Mouse (Mus musculus) midbrain, embryonic 12.5 days (tissue): Measurements from ENCODE around the gene Entpd7. TPM values are rescaled to one million over a fixed set of nuclear protein-coding genes. Genes with fewer than 3 reads are reported as not detected.

Experiments used
- ATAC-seq: fragments of 200-750 bp; cut with Nextera tagmentation; 2 replicates; pipeline ENCODE4 v1.8.0; 2017; ENCODE audit warnings: low read depth, moderate TSS enrichment, moderate library complexity; ENCODE audit not compliant: low FRiP score
- H3K27ac ChIP-seq: fragments of 300-500 bp; sonication (generic); replicated peaks from 2 replicates; pipeline ENCODE4 v1.5.1; 2016; ENCODE audit warnings: mild to moderate bottlenecking
- H3K27me3 ChIP-seq: fragments of 300-500 bp; sonication (generic); 2 replicates; pipeline ENCODE4 v1.6.1; 2016; ENCODE audit warnings: mild to moderate bottlenecking
- H3K36me3 ChIP-seq: fragments of 300-500 bp; sonication (generic); 2 replicates; pipeline ENCODE4 v1.6.1; 2016
- H3K4me1 ChIP-seq: fragments of 300-500 bp; sonication (generic); 2 replicates; pipeline ENCODE4 v1.6.1; 2016
- H3K4me2 ChIP-seq: fragments of 300-500 bp; sonication (generic); replicated peaks from 2 replicates; pipeline ENCODE4 v1.6.1; 2016; ENCODE audit warnings: mild to moderate bottlenecking, moderate library complexity
- H3K4me3 ChIP-seq: fragments of 300-500 bp; sonication (generic); 2 replicates; pipeline ENCODE4 v1.5.1; 2016; ENCODE audit warnings: mild to moderate bottlenecking
- H3K9ac ChIP-seq: fragments of 300-500 bp; sonication (generic); replicated peaks from 2 replicates; pipeline ENCODE4 v1.6.1; 2016; ENCODE audit warnings: mild to moderate bottlenecking, moderate library complexity
- H3K9me3 ChIP-seq: fragments of 300-500 bp; sonication (generic); 2 replicates; pipeline ENCODE4 v1.6.1; 2016; ENCODE audit warnings: mild to moderate bottlenecking
- WGBS: fragments of 180-500 bp; shearing (Covaris S2); methylation state at CpG from one replicate; pipeline ENCODE4 v1.1.7; 2016; 5-methylcytosine and 5-hydroxymethylcytosine counted together
- polyA plus RNA-seq: library from polyadenylated mRNA; unstranded; fragments of >200 nt; fragmentation: Nextera tagmentation; extraction: Ambion mirVana; gene quantifications from 2 replicates; pipeline ENCODE4 v1.2.1, GENCODE M21; 2016

The Entpd7 gene
- polyA plus RNA-seq, 1 experiment from 2014 or later: 9.7 TPM

- Histone ChIP-seq H3K27me3 (0 out of 2 replicates have a peak, but pooled peaks cover 5% of the 10 kb centered on the region), H3K9me3 (no peaks in the 10 kb centered on the region), H3K4me1 (peaks cover 22% of the 10 kb centered on the region), H3K4me3 (peak overlapping the region; percentile 83), H3K4me2 (peak overlapping the region; percentile 89), H3K27ac (peak overlapping the region; percentile 94), H3K9ac (peak overlapping the region; percentile 65), H3K36me3 (no peaks in the 10 kb centered on the region)
- 2% methylated on average over 43 of the region's 43 CpGs for WGBS
- 0 out of 2 replicates have a peak, but pooled peaks have one; percentile 0 for ATAC-seq
These were observed 13.7 kb upstream of the Entpd7 start for GRCm38 (mm10) chr19:43675525-43676400.

GRCm38 (mm10) chr19:43678467-43679003, 10.9 kb upstream of the Entpd7 start:
- no peak overlapping the region for H3K27ac ChIP-seq
- no peak overlapping the region for H3K9ac ChIP-seq
- H3K4me3 ChIP-seq: no peak overlapping the region
- H3K4me1 ChIP-seq: peaks cover 13% of the 10 kb centered on the region
- no peak for ATAC-seq
- no peak overlapping the region for H3K4me2 ChIP-seq
- WGBS: 86% methylated on average over 8 of the region's 8 CpGs
- 0 out of 2 replicates have a peak, but pooled peaks cover 5% of the 10 kb centered on the region for H3K27me3 ChIP-seq
- no peaks in the 10 kb centered on the region for H3K36me3 ChIP-seq
- no peaks in the 10 kb centered on the region for H3K9me3 ChIP-seq

DNA sequence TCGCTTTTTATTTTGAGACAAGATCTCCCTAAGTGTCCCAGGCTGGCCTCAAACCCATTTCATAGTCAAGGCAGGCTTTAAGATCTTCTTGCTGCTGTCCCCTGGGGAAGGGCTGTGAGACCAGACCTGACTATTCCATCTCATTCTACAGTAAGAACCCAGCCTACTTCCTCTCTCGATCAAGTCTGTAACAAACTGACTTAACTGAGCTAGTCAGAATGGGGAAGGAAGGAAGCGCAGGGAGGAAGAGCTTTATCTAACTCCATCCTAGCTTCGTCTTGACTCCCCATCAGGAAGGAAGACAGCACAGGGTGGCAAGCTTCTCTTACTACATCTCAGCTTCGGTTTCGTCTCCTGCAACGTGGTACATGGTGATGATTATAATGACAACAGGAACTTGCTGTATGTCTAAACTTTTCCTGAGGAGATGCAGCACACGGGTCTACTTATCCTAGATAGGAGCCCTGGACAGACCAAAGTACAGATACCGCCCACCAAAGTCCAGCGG, 9.9 kb upstream of the Entpd7 start:
- H3K9ac ChIP-seq: no peak overlapping the region
- no peak for ATAC-seq
- H3K9me3 ChIP-seq: no peaks in the 10 kb centered on the region
- 0 out of 2 replicates have a peak, but pooled peaks cover 5% of the 10 kb centered on the region for H3K27me3 ChIP-seq
- WGBS: 83% methylated on average over 10 of the region's 10 CpGs
- peaks cover 9% of the 10 kb centered on the region for H3K4me1 ChIP-seq
- H3K4me3 ChIP-seq: no peak overlapping the region
- H3K4me2 ChIP-seq: no peak overlapping the region
- no peaks in the 10 kb centered on the region for H3K36me3 ChIP-seq
- no peak overlapping the region for H3K27ac ChIP-seq

GRCm38 (mm10) chr19:43681541-43681940, 7.9 kb upstream of the Entpd7 start:
- H3K4me3 ChIP-seq: no peak overlapping the region
- no peaks in the 10 kb centered on the region for H3K9me3 ChIP-seq
- 0 out of 2 replicates have a peak, but pooled peaks cover 4% of the 10 kb centered on the region for H3K27me3 ChIP-seq
- no peak for ATAC-seq
- H3K4me2 ChIP-seq: no peak overlapping the region
- no peak overlapping the region for H3K9ac ChIP-seq
- H3K27ac ChIP-seq: no peak overlapping the region
- peaks cover 2% of the 10 kb centered on the region for H3K4me1 ChIP-seq
- H3K36me3 ChIP-seq: no peaks in the 10 kb centered on the region
- 84% methylated on average over 4 of the region's 4 CpGs for WGBS

DNA sequence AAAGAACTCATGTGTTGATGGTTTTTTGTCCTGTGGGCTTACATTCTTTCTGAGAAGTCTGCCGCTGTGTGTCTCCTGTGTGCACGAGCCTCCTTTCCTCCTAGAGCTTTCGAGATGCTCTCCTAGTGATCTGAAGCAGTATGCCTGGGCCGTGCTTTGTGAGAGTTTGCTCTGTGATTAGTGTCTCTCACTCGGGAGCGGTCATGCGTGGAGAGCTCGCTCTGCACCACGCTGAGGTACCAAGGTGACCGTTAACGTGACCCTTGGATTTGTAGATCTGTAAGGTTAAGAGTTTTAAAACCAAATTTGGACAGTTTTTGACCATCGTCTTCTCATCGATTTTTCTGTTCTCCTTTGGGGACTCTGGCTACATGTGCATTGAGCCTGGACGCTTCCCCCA, 3.3 kb downstream of the Entpd7 start:
- Histone ChIP-seq H3K4me3 (no peak overlapping the region), H3K27me3 (peaks cover 2% of the 10 kb centered on the region; the same call in 1 of the 2 replicates), H3K4me1 (peaks cover 15% of the 10 kb centered on the region), H3K4me2 (no peak overlapping the region), H3K36me3 (peaks cover 7% of the 10 kb centered on the region), H3K9me3 (no peaks in the 10 kb centered on the region), H3K9ac (no peak overlapping the region), H3K27ac (no peak overlapping the region)
- ATAC-seq: no peak
- 48% methylated on average over 14 of the region's 14 CpGs for WGBS

DNA sequence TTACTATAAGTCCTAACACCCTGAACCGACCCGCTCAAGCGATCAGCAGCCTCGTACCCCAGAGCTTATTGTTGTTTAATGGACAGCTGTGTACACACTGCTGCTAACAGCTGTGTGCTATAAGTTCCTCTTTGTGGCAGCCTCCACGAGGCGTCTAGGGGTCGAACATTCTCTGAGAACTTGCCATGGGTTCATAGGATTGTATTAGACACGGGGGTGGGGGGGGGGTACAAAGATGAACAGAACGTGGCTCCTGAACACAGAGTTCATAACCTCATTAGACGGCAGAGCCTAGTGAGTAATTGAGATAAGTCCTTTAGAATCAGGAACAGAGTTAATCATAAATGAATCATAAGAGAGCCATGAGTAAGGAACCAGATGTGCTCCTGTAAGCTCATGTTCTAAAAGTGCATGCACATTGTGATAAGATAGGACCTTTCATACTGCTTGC, 6.1 kb downstream of the Entpd7 start:
- no peak overlapping the region for H3K4me2 ChIP-seq
- no peaks in the 10 kb centered on the region for H3K9me3 ChIP-seq
- ATAC-seq: no peak
- peaks cover 5% of the 10 kb centered on the region; the same call in 1 of the 2 replicates for H3K4me1 ChIP-seq
- peaks cover 15% of the 10 kb centered on the region for H3K36me3 ChIP-seq
- 55% methylated on average over 10 of the region's 10 CpGs for WGBS
- no peak overlapping the region for H3K9ac ChIP-seq
- no peak overlapping the region for H3K27ac ChIP-seq
- no peaks in the 10 kb centered on the region for H3K27me3 ChIP-seq
- no peak overlapping the region for H3K4me3 ChIP-seq

DNA sequence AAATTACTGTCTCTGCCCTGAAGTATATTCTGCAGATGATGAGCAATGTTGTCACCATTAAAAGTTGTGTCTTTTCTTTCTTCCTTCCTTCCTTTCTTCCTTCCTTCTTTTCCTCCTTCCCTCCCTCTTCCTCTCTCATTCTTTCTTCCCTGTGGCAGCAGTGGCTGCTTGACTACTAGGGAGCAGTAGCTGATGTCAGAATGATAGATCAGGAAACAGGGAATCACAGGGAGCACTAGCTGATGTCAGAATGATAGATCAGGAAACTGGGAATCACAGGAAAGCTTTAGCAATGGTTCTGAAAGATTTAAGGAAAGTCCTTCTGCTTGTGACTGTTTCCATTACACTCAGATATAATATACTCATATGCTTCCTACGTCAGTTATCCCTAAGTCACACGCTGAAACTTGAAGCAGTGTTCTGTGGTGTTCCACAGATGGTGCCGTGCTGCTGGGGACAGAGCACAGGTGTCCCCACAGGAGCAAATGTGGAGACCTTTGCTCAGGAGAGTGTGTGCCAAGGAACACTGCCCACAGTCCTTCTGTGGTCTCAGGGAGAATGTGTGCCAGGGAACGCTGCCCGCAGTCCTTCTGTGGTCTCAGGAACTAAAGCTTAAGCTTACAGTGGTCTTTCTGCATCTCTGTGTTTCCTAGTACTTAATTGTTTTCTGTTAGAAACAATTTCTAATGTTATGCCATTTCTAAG, 8.3 kb downstream of the Entpd7 start:
- Histone ChIP-seq H3K4me1 (no peaks in the 10 kb centered on the region), H3K4me3 (no peak overlapping the region), H3K27me3 (no peaks in the 10 kb centered on the region), H3K27ac (no peak overlapping the region), H3K9me3 (no peaks in the 10 kb centered on the region), H3K4me2 (no peak overlapping the region), H3K9ac (no peak overlapping the region), H3K36me3 (peaks cover 22% of the 10 kb centered on the region)
- ATAC-seq: no peak
- WGBS: 92% methylated on average over 5 of the region's 5 CpGs

DNA sequence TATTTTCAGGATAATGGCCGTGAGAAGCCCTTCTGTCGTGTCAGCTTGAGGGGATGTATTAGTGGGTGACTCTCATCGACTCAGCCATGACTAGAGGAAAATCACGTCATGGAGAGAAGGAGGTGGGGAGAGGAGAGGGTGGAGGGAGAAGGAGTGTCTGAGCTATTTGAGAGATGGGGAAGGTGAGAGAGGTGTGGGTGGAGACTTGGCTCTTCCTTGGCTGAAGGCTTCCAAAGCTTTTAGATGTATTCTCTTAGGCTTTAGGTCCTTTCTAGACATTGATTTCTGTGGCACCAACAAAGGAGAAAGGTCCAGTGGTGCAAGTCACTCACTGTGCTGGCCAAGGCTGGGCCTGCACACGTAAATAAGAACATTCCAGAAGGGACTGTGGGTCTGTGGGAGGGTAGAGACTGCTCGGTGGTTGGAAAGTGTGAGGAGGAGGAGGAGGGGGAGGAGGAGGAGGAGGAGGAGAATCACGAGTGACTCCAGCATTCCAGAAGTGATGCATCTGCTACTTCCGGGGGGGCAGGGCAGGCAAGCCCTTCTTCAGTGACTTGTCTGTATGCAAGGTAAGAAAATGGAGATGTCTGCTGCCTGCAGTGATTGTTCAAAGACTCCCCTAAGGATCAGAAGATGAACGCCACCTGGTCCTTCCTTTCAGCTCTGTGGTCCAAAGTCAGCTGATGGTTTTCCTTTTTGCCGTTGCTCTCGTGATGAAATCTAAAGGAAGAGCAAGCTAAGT, 9.7 kb downstream of the Entpd7 start:
- Histone ChIP-seq H3K4me2 (no peak overlapping the region), H3K27me3 (no peaks in the 10 kb centered on the region), H3K9me3 (no peaks in the 10 kb centered on the region), H3K36me3 (peaks cover 27% of the 10 kb centered on the region), H3K27ac (no peak overlapping the region), H3K4me1 (no peaks in the 10 kb centered on the region), H3K9ac (no peak overlapping the region), H3K4me3 (no peak overlapping the region)
- WGBS: 78% methylated on average over 11 of the region's 11 CpGs
- ATAC-seq: no peak

GRCm38 (mm10) chr19:43699763-43700155, 10.3 kb downstream of the Entpd7 start:
- Histone ChIP-seq H3K27me3 (no peaks in the 10 kb centered on the region), H3K36me3 (peaks cover 32% of the 10 kb centered on the region), H3K4me2 (no peak overlapping the region), H3K4me3 (no peak overlapping the region), H3K27ac (no peak overlapping the region), H3K4me1 (no peaks in the 10 kb centered on the region), H3K9ac (no peak overlapping the region), H3K9me3 (no peaks in the 10 kb centered on the region)
- whole genome bisulfite sequencing: 85% methylated on average over 6 of the region's 6 CpGs
- no peak for ATAC-seq

DNA sequence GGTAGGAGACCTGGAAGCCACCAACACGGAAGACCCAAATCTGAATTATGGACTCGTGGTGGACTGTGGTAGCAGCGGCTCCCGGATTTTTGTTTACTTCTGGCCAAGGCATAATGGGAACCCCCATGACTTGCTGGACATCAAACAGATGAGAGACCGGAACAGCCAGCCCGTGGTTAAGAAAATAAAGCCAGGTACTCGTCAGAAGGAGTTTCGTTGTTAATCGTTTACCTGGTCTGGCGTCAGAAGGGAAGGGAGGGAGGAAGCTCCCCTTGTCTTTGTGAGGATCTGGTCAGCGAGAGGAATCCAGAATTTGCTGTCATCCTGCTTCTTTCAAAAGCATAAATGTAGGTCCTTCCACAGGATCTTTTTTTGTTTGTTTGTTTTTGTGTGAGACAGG, 14.7 kb downstream of the Entpd7 start:
- no peak for ATAC-seq
- Histone ChIP-seq H3K4me3 (no peak overlapping the region), H3K9ac (no peak overlapping the region), H3K27ac (no peak overlapping the region), H3K4me2 (no peak overlapping the region), H3K27me3 (no peaks in the 10 kb centered on the region), H3K4me1 (no peaks in the 10 kb centered on the region), H3K9me3 (no peaks in the 10 kb centered on the region), H3K36me3 (peaks cover 70% of the 10 kb centered on the region)
- 90% methylated on average over 11 of the region's 11 CpGs for WGBS

GRCm38 (mm10) chr19:43704787-43705497, 15.5 kb downstream of the Entpd7 start:
- H3K4me1 ChIP-seq: no peaks in the 10 kb centered on the region
- WGBS: 92% methylated on average over 17 of the region's 17 CpGs
- no peak overlapping the region for H3K4me3 ChIP-seq
- no peak overlapping the region for H3K4me2 ChIP-seq
- H3K36me3 ChIP-seq: peaks cover 67% of the 10 kb centered on the region
- H3K9me3 ChIP-seq: no peaks in the 10 kb centered on the region
- H3K27ac ChIP-seq: no peak overlapping the region
- ATAC-seq: no peak
- H3K27me3 ChIP-seq: no peaks in the 10 kb centered on the region
- no peak overlapping the region for H3K9ac ChIP-seq
